ENCODE assay signal across 8 mouse cellular contexts in the genomic region with DNA sequence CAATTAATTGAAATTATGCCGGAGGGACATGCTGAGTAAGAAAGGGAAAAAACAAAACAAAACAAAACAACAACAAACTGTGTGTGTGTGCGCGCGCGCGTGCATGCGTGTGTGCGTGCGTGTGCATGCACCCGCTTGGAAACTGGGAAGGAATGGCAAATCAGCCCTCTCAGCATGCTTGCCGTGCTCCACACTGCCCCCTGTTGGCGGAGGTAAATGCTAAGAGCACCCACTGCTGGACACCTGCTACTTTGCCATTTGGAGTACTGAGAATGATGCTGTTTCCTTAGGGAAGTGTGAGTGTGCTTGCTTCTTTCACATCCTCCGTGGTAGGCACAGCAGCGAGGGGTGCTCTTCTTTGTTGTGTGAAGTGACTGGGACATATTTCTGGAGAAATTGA.
DNase-seq lines count a peak whose midpoint lies in the region; ATAC-seq and TF ChIP-seq lines count a peak whose summit lies in the region.

No protein-coding gene starts in this region.

- H3K9me3 ChIP-seq in forebrain, postnatal 0 days (ENCODE audit: low read length): no peaks in the 10 kb centered on the region
- no peaks in the 10 kb centered on the region for H3K9me3 ChIP-seq in forebrain, embryonic 11.5 days (ENCODE audit: control insufficient read depth, low read length)

- no peaks in the 10 kb centered on the region for H3K36me3 ChIP-seq in forebrain, postnatal 0 days (ENCODE audit: insufficient read depth)
- no peaks in the 10 kb centered on the region for H3K36me3 ChIP-seq in forebrain, embryonic 11.5 days (ENCODE audit: control insufficient read depth, insufficient read depth, low read length)

- peak; percentile 39 for TF ChIP-seq CTCF in forebrain, postnatal 0 days (IDR thresholded peaks at IDR 0.05; ENCODE audit: low read depth)

- H3K4me1 ChIP-seq in forebrain, postnatal 0 days (ENCODE audit: insufficient read depth): no peaks in the 10 kb centered on the region
- no peaks in the 10 kb centered on the region for H3K4me1 ChIP-seq in forebrain, embryonic 11.5 days (replicated peaks; ENCODE audit: control insufficient read depth, insufficient read depth, low read length)

- no peak overlapping the region for H3K4me3 ChIP-seq in forebrain, postnatal 0 days (ENCODE audit: low read depth, low read length)
- no peak overlapping the region for H3K4me3 ChIP-seq in forebrain, embryonic 11.5 days (ENCODE audit: low read depth, low read length)

- no peak overlapping the region for H3K9ac ChIP-seq in forebrain, postnatal 0 days
- no peak overlapping the region for H3K9ac ChIP-seq in forebrain, embryonic 11.5 days (ENCODE audit: low read length)

- WGBS in forebrain, postnatal 0 days: 84% methylated on average over 14 of the region's 14 CpGs
- WGBS in forebrain, embryonic 11.5 days: 81% methylated on average over 14 of the region's 14 CpGs

- no peak overlapping the region for H3K27ac ChIP-seq in forebrain, postnatal 0 days (ENCODE audit: low read depth, low read length)
- H3K27ac ChIP-seq in forebrain, embryonic 11.5 days (ENCODE audit: low read depth, low read length): no peak overlapping the region

- no peaks in the 10 kb centered on the region for H3K27me3 ChIP-seq in forebrain, postnatal 0 days (ENCODE audit: insufficient read depth, low read length)
- no peaks in the 10 kb centered on the region for H3K27me3 ChIP-seq in forebrain, embryonic 11.5 days (ENCODE audit: control insufficient read depth, insufficient read depth, low read length)

- no peak overlapping the region for H3K4me2 ChIP-seq in forebrain, postnatal 0 days (ENCODE audit: low read depth)
- no peak overlapping the region for H3K4me2 ChIP-seq in forebrain, embryonic 11.5 days (ENCODE audit: low read depth, low read length, severe bottlenecking)

- no peak for DNase-seq in forebrain, postnatal 0 days
- no peak for DNase-seq in forebrain, embryonic 11.5 days (ENCODE audit: low spot score)
- DNase-seq in 3T3-L1 (ENCODE audit: low read depth, low spot score) (peak; percentile 9), ZHBTc4 (ENCODE audit: low read depth, low spot score) (peak; percentile 85)
- DNase-seq in naive thymus-derived CD4-positive, alpha-beta T cell, adult 2 months (ENCODE audit: low read depth): peak; percentile 66
- no peak for DNase-seq in frontal cortex, postnatal 10 days (ENCODE audit: low spot score in 2 of 2)
- DNase-seq in ovary, postnatal 14 days (ENCODE audit: low spot score): no peak
- no peak for DNase-seq in right cerebral cortex, adult 18-20 months

- no peak for ATAC-seq in forebrain, postnatal 0 days
- ATAC-seq in forebrain, embryonic 11.5 days (replicated peaks; ENCODE audit: low FRiP score): no peak

Comparison
In these comparisons a context has a peak if more than half of its experiments do, and no peak if none do; other contexts are left out.
1. DNase-seq: peak in 3T3-L1 (single experiment), ZHBTc4 (single experiment) and naive thymus-derived CD4-positive, alpha-beta T cell, adult 2 months (single experiment); none in forebrain, postnatal 0 days (single experiment), forebrain, embryonic 11.5 days (single experiment), frontal cortex, postnatal 10 days (0 of 2), ovary, postnatal 14 days (single experiment) and right cerebral cortex, adult 18-20 months (single experiment).